Mouse (Mus musculus) neutrophil, adult 83 days (primary cell): ENCODE data around the gene Ldoc1. TPM values are rescaled to one million over a fixed set of nuclear protein-coding genes. Genes with fewer than 3 reads are reported as not detected.

Experiments
- total RNA-seq, 2 experiments: library from RNA; stranded (reverse); gene quantifications; one replicate each; pipeline ENCODE4 v1.2.4; 2023

The Ldoc1 gene
- not detected for total RNA-seq

DNA sequence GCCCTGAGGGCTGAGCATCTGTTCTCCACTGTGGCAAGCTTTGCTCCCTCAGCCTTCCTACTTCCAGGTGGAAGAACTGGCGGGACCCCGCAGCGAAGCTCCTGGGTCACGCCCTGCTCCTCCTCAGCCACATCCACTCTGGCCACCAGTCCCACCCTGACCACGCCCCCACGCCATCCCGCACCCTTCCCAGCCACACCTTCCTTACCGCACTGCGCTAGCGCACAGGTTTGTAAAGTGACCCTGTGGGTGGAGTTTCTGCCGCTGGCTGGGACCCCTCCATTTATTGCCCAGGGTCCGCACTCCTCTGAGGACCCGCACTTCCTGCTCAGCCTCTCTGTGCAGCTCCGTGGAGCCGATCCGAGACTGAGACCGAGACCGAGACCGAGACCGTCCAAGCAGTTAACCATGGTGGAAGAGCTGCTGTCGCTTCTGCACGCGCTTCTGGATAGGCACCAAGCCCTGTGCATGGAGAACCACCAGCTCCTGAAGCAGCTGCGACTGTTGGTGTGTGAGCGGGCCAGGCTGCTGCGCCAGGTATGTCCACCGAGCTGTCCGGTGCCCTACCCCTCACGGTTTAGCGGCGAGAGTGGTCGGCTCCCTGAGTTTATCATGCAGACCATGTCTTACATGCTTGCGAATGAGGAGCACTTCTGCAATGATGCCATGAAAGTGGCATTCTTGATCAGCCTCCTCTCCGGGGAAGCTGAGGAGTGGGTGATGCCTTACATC lies at the start of gene Ldoc1:
Gene Ldoc1 (plus strand): TSS at position 196 of the 732 bp plus-strand sequence.

